Mouse (Mus musculus) testis, adult 2 months (tissue): ENCODE data around the gene Mmd2. TPM values are rescaled to one million over a fixed set of nuclear protein-coding genes. Genes with fewer than 3 reads are reported as not detected.

Source experiments
- H3K27ac ChIP-seq: fragments of 200-500 bp; 2 replicates; pipeline ENCODE4 v1.5.1; 2012; ENCODE audit warnings: low read depth, low read length; ENCODE audit not compliant: control insufficient read depth, insufficient read depth
- H3K27me3 ChIP-seq: fragments of 200-500 bp; 2 replicates; pipeline ENCODE4 v1.6.1; 2012; ENCODE audit warnings: mild to moderate bottlenecking, low read length, moderate library complexity; ENCODE audit not compliant: control insufficient read depth, insufficient read depth
- H3K36me3 ChIP-seq: fragments of 200-500 bp; 2 replicates; pipeline ENCODE4 v1.6.1; 2012; ENCODE audit warnings: mild to moderate bottlenecking, low read length; ENCODE audit not compliant: control insufficient read depth, insufficient read depth
- H3K4me1 ChIP-seq: fragments of 200-500 bp; 2 replicates; pipeline ENCODE4 v1.6.1; 2012; ENCODE audit warnings: low read length; ENCODE audit not compliant: control insufficient read depth, insufficient read depth
- H3K4me3 ChIP-seq: fragments of 200-500 bp; 2 replicates; pipeline ENCODE4 v1.5.1; 2012; ENCODE audit warnings: low read depth, mild to moderate bottlenecking, low read length, moderate library complexity, mixed read lengths; ENCODE audit not compliant: control insufficient read depth
- CTCF ChIP-seq: fragments of 200-500 bp; IDR thresholded peaks from 2 replicates; pipeline ENCODE4 v1.5.1; 2012; ENCODE audit warnings: low read depth, mild to moderate bottlenecking, inconsistent platforms, low read length, moderate library complexity; ENCODE audit not compliant: control insufficient read depth, insufficient read depth, insufficient replicate concordance
- POLR2A ChIP-seq: fragments of 200-500 bp; IDR thresholded peaks from 2 replicates; pipeline ENCODE4 v1.6.1; 2012; ENCODE audit warnings: low read depth, mild to moderate bottlenecking, inconsistent platforms, low read length, moderate library complexity; ENCODE audit not compliant: control insufficient read depth
- polyA plus RNA-seq: library from polyadenylated mRNA; depleted of rRNA; stranded (reverse); fragments of >200 nt; gene quantifications from 2 replicates; pipeline ENCODE4 v1.2.3, GENCODE M21; 2012; rRNA removed

Gene Mmd2
- polyA plus RNA-seq, 1 experiment, result 25.6 TPM

GRCm38 (mm10) chr5:142521195-142521866, 87.3 kb downstream of the Mmd2 start:
- no peaks in the 10 kb centered on the region; the same call in 1 of the 2 replicates for H3K4me1 ChIP-seq
- H3K4me3 ChIP-seq, result no peak overlapping the region
- H3K27me3 ChIP-seq, result no peaks in the 10 kb centered on the region
- H3K27ac ChIP-seq, result no peak overlapping the region
- no peaks in the 10 kb centered on the region for H3K36me3 ChIP-seq
- no peak for TF ChIP-seq CTCF
- no peak for TF ChIP-seq POLR2A

GRCm38 (mm10) chr5:142520360-142520759, 88.2 kb downstream of the Mmd2 start:
- Histone ChIP-seq H3K4me3 (no peak overlapping the region), H3K4me1 (no peaks in the 10 kb centered on the region; the same call in 1 of the 2 replicates), H3K27ac (no peak overlapping the region), H3K36me3 (no peaks in the 10 kb centered on the region), H3K27me3 (no peaks in the 10 kb centered on the region)
- TF ChIP-seq POLR2A, result no peak
- TF ChIP-seq CTCF, result no peak

GRCm38 (mm10) chr5:142518973-142519372, 89.6 kb downstream of the Mmd2 start:
- Histone ChIP-seq H3K27me3 (no peaks in the 10 kb centered on the region), H3K4me3 (no peak overlapping the region), H3K27ac (no peak overlapping the region), H3K36me3 (no peaks in the 10 kb centered on the region), H3K4me1 (no peaks in the 10 kb centered on the region)
- TF ChIP-seq POLR2A (no peak), CTCF (no peak)

Other genes with a start within 250 kb of the Mmd2 start
- gene Foxk1, start 207.3 kb downstream of the Mmd2 start, polyA plus RNA-seq, result 16.8 and 17.0 TPM in 2 replicates
- 11.7 and 13.4 TPM in 2 replicates for gene Ap5z1, start 144.9 kb downstream of the Mmd2 start, polyA plus RNA-seq
- gene Papolb, start 78.7 kb downstream of the Mmd2 start, polyA plus RNA-seq, result 139 and 155 TPM in 2 replicates
- gene Radil, start 57.7 kb downstream of the Mmd2 start, polyA plus RNA-seq, result 38.0 and 38.2 TPM in 2 replicates
- 60.6 and 61.0 TPM in 2 replicates for gene Wipi2, start 18.9 kb upstream of the Mmd2 start, polyA plus RNA-seq
- gene Slc29a4, start 83.7 kb upstream of the Mmd2 start, polyA plus RNA-seq, result 0.53 and 0.67 TPM in 2 replicates
- 35.9 and 39.9 TPM in 2 replicates for gene Tnrc18, start 208.9 kb upstream of the Mmd2 start, polyA plus RNA-seq